Mouse (Mus musculus) brain, embryonic 18.5 days (tissue): ENCODE measurements around the gene Rps16.

Source experiments
- DNase-seq: peaks from one replicate; pipeline ENCODE4 v3.0.0-alpha.2; 2012; ENCODE audit warnings: low read depth, low spot score

Gene Rps16

DNA sequence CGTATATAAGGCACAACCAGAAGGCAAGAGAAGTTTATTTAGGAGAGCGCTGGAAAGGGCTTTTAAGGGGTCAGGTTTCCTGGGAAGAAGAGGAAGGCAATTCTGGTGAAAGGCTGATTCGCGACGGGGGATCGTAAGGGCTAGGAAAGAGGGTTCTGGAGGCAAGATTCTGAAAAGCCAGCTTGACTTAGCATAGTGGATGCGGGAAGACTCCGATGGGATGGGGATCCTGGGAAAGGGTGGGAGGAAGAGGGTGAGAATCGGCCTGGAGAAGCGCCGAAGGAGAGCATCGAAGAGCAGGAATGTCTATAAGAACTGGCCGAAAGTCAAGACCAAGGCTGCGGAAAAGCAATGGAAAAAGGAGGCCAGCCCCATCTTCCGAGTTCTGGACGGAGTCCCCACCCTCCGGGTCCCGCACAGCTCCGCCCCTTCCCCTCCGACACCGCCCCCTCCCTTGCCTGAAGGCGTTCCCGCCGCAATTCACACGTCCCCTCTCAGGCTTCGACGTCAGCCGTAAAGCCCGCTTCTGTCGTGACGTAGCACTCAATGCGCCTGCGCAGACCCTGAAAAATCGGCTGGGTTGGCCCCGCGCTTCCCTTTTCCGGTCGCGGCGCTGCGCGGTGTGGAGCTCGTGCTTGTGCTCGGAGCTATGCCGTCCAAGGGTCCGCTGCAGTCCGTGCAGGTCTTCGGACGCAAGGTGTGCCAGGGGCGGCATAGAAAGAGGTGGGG is at the start of gene Rps16:
TSS of gene Rps16 (plus strand) at position 498 of the 729 bp plus-strand sequence.
- peak; percentile 93 for DNase-seq

- no peak for DNase-seq
Measured at GRCm38 (mm10) chr7:28301616-28302433, 48.6 kb upstream of the Rps16 start, which contains the start of gene Dll3. Dll3 (minus strand) TSS chr7:28302238.

DNA sequence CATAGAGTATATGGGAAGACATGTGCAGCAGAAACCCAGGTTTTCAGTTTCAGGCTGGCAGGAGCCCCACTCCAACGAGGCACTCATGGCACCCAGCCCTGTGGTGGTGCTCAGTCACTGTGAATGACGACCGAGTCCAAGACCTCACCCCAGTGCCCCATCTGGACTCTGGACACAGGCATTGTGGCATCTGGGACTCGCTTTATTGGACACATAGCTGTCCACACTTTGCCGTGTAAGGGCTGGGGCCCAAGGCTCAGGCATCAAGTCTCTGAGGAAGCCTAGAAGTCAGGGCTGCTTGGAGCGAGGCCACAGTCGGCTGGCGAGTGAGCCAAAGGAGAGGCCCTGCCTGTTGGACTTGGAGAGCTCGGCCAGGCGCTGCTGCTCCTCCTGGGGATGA is 44.8 kb upstream of the Rps16 start:
- no peak for DNase-seq

GRCm38 (mm10) chr7:28306216-28306615 is 44.2 kb upstream of the Rps16 start:
- DNase-seq: no peak

GRCm38 (mm10) chr7:28309737-28310136 is 40.7 kb upstream of the Rps16 start:
- DNase-seq: no peak

DNA sequence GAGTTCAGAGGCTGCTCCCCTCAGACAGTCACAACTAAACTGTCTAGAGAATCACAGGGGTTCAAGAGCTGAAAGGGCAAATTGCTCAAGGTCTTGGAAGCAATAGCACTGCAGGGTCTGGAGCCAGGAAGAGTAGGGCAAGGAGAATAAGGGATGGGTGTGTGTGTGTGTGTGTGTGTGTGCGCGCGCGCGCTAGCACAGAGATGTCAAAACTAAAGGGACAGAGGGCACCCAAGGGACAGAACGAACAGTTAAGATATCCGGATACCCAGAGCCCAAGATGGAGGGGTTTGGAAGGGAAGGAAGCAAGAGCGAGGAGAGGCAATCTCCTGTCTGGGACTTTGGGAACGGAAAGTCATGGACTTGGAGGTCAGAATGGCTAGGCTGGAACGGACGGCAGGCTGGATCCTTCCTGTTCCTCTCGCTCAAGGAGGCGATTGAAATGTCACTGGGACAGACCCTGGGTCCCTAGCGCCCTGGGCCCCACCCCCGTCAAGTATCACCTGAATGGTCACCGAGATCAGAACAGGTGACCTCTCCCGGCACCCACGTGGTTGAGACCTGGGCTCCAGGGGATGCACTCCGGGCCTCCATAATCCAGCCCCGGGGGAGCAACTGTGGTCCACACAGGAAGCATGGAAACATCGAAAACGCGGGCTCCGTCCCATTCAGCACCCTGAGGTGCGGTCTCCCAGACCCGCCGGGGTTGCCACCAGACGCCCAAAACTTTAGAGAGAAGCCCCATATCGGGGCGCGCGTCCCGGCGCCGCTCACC is 39.1 kb upstream of the Rps16 start:
- no peak for DNase-seq

DNA sequence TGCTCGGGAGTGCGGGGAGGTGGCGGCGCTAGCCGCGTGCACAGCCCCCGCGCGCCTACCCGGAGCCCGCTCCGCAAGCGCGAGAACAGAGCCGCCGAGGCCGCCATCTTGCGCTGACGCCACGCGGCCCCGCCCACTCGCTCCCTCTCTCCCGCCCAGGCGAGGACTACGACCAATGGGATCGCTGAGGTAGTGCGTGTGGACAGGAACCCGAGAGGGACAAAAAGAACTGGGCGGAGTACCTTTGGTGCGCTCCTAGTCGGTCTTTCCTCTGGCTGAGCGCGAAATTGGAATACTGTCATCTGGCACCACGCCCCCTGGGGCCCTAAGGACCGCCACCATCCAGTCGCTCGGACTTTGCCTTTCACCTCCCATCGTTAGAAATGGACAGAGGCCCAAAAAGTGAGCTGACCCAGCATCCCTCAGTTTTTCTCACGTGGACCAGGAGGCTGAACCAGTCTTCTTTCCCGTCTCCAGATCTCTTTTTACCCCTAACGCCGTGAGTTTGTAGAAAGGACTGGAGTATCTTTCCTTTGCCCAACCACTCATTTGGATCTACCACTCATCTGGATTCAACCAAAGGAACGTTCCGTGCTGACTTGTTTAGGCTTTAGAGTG is 38.4 kb upstream of the Rps16 start, which contains the start of gene Timm50:
TSS of gene Timm50 (minus strand) at position 147 of the 618 bp plus-strand sequence.
- peak; percentile 93 for DNase-seq

DNA sequence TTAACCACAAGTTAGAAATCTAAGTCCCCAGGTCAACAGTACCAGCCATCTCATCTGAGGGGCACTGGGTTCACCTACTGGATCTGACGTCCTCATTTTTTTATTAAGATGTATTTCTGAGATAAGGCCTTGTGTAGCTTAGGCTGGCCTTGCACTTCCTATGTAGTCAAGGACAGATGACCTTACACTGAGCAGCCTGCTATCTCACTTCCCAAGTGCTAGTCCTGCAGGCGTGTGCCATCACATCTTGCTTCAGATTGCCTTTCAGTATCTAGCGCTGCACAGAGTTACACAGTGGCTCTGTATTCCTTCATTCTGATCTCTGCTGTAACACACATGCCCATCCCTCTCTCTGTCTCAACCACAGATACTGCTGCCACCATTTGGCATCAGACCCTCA is 32.4 kb upstream of the Rps16 start:
- no peak for DNase-seq

DNA sequence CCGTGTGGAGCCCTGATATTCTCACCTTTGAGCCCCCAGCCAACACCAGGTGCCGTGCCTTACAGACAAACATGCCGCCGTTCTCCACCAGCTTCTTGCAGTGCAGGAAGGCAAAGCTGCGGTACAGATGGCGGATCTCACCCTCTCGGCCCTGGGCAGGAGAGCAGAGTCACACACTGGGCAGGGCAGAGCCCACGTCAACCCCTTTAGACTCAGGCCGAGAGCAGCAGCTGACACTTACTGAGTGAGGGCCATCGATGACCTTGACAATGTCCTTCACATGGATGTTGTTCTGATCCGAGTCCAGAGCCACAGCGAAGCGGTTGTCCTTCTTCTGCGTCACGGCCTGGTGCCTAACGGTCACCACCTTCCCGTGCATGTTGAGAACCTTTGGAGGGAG is 31.7 kb upstream of the Rps16 start:
- DNase-seq: no peak

- DNase-seq: no peak
Measured at GRCm38 (mm10) chr7:28321974-28322720, 28.3 kb upstream of the Rps16 start.

DNA sequence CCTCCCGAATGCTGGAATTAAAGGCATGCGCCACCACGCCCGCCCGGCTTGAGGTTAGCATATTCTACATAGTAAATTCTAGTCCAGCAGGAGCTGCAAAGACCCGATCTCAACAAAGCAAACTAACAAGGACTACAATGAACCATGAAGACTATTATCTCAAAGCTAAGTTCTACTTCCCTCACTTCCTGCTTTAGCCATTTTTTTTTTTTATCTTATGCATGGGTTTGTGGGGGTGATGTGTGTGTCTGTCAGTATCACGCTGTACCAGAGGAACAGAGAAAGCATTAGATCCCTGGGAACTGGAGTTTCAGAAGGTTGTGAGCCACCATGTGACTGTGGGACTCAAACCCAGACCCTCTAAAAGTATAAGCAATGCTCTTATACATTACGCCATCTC is 25.2 kb upstream of the Rps16 start:
- no peak for DNase-seq

DNA sequence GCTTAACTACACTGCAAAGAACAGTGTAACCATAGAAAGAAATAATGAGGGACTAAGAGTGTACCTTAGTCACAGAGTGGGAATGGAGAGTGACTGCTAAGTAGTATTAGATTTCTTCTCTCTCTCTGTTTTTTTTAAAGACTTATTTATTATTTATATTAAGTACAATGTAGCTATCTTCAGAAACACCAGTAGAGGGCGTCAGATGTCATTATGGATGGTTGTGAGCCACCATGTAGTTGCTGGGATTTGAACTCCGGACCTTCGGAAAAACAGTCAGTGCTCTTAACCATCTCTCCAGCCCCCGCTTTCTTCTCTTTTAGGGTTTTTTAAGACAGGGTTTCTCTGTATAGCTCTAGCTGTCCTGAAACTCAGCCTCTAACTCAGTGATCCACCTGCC is 24.0 kb upstream of the Rps16 start:
- no peak for DNase-seq

DNA sequence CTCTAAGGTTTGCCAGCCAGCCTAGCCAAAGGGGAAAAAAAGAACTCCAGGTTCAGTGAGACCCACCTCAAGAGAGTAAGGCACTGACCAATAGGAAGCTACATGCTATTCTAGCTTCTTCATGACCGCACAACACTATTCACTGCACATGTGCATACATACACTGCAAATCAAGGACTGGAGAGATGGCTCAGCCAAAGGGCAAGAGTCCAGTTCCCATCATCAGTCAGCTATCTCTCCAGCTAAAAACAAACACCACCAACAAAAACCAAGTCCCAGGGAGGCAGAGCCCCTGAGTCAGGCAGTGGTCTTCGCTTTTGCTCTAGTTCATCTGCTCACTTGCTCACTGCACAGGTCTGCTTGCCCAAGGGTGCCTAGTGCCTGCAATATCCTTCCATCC is 22.2 kb upstream of the Rps16 start:
- DNase-seq: no peak

DNA sequence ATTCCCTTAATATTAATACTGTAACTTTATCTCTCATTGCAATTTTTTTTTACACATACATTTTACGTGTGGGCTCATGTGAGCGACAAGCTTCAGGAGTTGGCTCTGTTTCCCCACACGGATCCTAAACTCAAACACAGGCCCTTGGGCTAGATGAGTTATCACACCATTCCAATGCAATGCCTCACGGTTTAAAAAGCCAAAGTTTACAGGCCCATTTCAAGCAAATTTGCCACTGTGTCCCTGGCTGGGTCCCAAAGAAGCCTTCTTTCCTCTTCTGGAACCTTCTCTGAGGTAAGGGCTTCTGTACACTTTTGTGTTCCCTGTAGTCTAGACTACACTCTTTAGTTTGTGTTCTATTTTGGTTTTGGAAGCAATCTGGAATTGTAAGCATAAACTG is 15.9 kb upstream of the Rps16 start:
- DNase-seq: no peak

- DNase-seq: no peak
Measured at GRCm38 (mm10) chr7:28335471-28335870, 15.0 kb upstream of the Rps16 start.

DNA sequence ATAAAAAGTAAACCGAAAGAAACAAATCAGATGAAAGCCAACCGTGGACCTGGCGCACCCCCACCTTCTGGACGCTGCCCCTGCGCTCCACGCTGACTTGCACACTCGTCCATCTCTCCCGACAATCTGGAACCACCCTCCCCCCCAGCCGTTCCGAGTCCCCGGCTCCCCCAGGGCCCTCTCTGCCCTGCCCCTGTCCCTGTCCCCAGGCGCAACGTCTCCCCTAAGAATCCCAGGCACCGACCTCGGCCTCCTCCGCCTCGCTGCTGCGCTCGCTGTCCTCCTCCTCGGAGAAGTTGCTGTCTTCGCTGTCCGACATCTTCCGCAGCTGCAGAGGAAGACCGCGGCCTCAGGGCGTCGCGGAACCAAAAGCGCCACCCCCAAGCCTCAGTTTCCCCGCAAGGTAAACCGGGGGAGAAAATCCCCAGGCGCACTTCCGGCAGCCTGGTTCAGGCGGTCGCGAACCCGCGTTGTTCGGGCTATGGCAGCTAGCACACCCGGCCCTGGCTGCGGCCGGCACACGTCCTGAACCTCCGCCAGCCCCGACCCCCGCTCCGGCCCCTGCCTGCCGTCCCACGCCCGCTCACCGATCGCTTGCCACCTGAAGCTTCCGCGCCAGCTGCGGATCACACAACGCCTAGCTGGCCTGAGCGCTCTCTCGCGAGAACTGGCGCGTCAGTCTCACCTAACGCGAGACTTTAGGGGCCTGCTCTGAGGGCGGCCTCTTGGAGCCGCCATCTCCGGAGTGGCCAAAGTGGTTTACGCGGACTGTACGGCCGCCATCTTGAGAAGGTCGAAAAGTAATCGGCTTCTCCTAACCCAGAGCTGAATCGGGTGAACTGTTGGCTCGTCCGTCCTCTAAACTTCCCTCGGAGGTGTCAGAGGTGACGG is 12.1 kb upstream of the Rps16 start, which contains the start of gene Supt5:
TSS of gene Supt5 (minus strand) at position 639 of the 891 bp plus-strand sequence.
- DNase-seq: peak; percentile 94

GRCm38 (mm10) chr7:28339213-28339917 is 11.1 kb upstream of the Rps16 start:
- no peak for DNase-seq

GRCm38 (mm10) chr7:28341381-28341780 is 9.1 kb upstream of the Rps16 start:
- DNase-seq: no peak

- DNase-seq: no peak
Measured at GRCm38 (mm10) chr7:28344637-28345036, 5.8 kb upstream of the Rps16 start.
